Mouse (Mus musculus): ENCODE results near the gene Cygb.
A peak's percentile ranks its signal among the peaks of the same experiment; 100 is the strongest.

Cygb gene

GRCm38 (mm10) chr11:116632962-116633361, 21.2 kb downstream of the Cygb start:
- no peak for DNase-seq

- DNase-seq: peak; percentile 40
Measured at GRCm38 (mm10) chr11:116630171-116630965, 23.7 kb downstream of the Cygb start.

- DNase-seq: no peak
Measured at GRCm38 (mm10) chr11:116629472-116629871, 24.6 kb downstream of the Cygb start.

GRCm38 (mm10) chr11:116628712-116629111, 25.4 kb downstream of the Cygb start:
- peak; percentile 92 for DNase-seq

GRCm38 (mm10) chr11:116627072-116628020, 26.8 kb downstream of the Cygb start:
- no peak for DNase-seq

- no peak for DNase-seq
Measured at GRCm38 (mm10) chr11:116626299-116627071, 27.6 kb downstream of the Cygb start, which contains the start of gene Rhbdf2. TSS of gene Rhbdf2 (minus strand) at chr11:116627019.

- no peak for DNase-seq
Measured at GRCm38 (mm10) chr11:116625081-116626000, 28.8 kb downstream of the Cygb start.

- peak; percentile 93 for DNase-seq
Measured at GRCm38 (mm10) chr11:116624131-116624832, 29.8 kb downstream of the Cygb start.

- no peak for DNase-seq
Measured at GRCm38 (mm10) chr11:116623281-116624124, 30.6 kb downstream of the Cygb start.

GRCm38 (mm10) chr11:116621258-116621704, 32.8 kb downstream of the Cygb start:
- peak; percentile 81 for DNase-seq

GRCm38 (mm10) chr11:116620559-116621253, 33.4 kb downstream of the Cygb start:
- DNase-seq: no peak

- DNase-seq: no peak
Measured at GRCm38 (mm10) chr11:116620073-116620472, 34.0 kb downstream of the Cygb start.

- DNase-seq: no peak
Measured at GRCm38 (mm10) chr11:116619561-116619960, 34.6 kb downstream of the Cygb start.

- peak; percentile 69 for DNase-seq
Measured at GRCm38 (mm10) chr11:116619156-116619555, 35.0 kb downstream of the Cygb start.

- DNase-seq: no peak
Measured at GRCm38 (mm10) chr11:116618666-116619065, 35.4 kb downstream of the Cygb start.

- no peak for DNase-seq
Measured at GRCm38 (mm10) chr11:116617641-116618040, 36.5 kb downstream of the Cygb start.

GRCm38 (mm10) chr11:116616438-116617118, 37.5 kb downstream of the Cygb start:
- DNase-seq: no peak

- DNase-seq: peak; percentile 68
Measured at GRCm38 (mm10) chr11:116615735-116616437, 38.2 kb downstream of the Cygb start.
